Mouse (Mus musculus) heart, postnatal 0 days (tissue): ENCODE data around the gene Chat.

Source experiments
- CTCF ChIP-seq: IDR thresholded peaks from 2 replicates; pipeline ENCODE4 v1.5.1; 2016; ENCODE audit warnings: antibody characterized with exemption, control low read depth, low read depth
- EP300 ChIP-seq: IDR thresholded peaks from 2 replicates; pipeline ENCODE4 v1.6.1; 2016; ENCODE audit warnings: antibody characterized with exemption, low read depth

GRCm38 (mm10) chr14:32506329-32506728, 40.5 kb upstream of the Chat start:
- TF ChIP-seq CTCF (no peak), EP300 (no peak)
